Mouse (Mus musculus): ENCODE results near the gene Snrpe.

Snrpe gene

DNA sequence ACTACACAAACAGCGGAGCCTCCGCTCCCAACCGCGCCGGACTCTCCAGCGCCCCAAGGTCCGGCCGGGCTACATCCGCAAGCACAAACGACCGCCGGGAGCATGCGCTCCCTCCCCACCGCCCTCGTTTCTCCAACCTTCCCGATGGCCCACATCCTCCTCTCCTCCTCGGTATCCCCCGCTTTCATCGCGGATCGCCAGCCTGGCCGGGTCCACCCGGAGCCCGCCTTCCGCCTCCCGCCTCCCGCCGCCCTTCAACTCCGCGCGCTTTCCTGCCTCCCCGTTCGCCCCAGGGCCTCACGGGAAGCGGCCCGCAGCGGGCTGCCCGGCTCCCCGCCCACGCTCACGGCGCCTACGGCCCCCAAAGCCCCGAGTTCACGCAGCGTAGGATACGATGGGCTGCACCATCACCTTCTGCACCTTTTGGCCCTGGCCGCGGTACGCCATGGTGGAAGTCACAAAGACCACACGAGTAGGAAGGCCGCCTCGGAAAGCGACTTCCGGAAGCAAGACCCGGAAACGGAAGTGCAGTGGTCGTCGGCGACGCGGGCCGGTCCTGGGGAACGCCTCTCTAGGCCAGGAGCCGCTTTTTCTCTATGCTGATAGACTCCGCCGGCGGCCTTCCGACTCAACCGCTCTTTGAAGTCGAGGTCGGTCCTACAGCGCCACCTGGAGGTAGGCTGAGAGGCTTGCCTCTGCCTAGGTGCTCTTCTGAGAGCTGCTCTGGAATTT lies at the start of gene Snrpe:
Gene Snrpe, minus strand, starts transcription at position 521 of the 732 bp plus-strand sequence.
- peak; percentile 95 to 97 for DNase-seq

DNA sequence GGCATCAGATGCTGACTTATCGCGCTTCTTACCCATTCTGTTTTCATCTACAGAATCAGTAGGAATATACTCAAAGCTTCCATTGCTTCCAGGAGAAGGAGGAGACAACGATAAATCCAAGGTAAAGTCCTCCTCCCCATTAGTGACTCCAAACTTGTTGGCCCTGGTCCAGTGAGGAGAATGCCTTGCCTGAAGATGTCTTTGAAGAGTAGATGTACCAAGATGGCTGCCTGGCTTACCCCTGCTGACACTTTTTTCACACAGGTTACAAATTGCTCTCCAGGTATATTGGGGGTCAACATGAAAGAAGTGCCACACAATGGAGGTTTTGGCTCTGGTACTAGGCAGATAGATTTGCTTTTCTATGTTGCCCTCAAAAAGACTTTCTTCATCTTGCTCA lies 48.8 kb upstream of the Snrpe start:
- DNase-seq: peak in 1 of 2 experiments; percentile 17

DNA sequence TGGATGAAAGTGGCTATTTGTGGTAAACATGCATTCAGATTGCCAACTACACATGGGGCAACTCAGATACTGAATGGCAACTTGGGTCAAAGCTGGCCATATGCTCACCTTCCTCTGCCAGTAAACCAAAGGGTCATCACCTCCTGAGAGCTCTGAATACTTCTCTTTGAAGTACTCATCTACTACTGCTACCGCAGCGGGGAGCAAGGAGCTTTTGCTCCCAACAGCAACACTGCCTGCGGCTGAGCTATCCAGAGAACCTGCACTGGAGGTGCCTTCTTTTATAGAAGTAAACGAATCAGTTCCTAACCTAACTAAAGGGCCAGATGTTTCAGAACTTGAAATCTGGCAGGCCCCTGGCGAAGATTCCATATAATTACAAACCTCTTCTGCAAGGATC lies 46.7 kb upstream of the Snrpe start:
- peak in 1 of 2 experiments; percentile 16 for DNase-seq

DNA sequence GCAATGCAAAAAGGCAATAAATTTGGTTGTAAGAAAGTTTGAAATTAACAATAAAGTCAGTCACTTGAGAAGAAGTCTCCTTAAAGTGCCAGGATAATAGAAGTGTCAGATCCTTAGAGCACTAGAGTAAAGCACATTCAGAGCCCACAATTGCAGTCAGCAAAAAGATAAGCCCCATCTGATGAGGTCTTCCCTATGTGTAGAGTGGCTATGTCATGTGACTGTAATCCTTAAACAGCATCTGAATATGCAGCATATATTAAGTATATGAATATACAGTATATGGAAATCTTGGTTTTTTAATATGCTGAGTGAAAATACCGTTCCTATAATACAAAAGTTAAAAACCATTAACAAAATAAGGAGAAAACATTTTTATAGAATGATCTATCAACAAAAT lies 42.9 kb upstream of the Snrpe start:
- no peak for DNase-seq

DNA sequence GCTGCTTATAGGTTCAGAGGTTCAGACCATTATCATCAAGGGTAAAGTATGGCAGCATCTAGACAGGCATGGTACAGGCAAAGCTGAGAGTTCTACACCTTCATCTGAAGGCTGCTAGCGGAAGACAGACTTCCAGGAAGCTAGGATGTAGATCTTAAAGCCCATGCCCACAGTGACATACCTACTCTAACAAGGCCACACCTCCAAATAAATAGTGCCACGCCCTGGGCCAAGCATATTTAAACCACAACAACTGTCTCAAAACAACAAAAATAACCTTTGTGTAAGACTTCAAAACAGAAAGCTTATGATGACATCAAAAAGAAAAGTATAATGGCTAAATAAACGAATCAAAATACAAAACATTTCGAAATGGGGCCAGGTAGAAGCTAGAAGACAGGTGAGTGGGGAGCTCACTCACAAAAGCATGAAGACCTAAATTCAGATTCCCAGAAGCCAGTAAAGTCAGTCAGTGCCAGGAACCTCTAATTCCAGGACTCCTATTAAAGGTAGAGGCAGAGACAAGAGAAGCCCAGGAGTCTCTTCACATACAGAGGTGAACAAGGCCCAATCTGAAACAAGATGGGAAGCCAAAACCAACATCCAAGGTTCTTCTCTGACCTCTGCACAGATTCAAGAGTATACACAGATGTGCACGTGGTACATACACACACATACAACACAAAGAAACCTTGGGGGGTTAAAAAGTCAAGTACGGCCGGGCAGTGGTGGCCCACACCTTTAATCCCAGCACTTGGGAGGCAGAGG lies 40.4 kb upstream of the Snrpe start:
- DNase-seq: no peak

DNA sequence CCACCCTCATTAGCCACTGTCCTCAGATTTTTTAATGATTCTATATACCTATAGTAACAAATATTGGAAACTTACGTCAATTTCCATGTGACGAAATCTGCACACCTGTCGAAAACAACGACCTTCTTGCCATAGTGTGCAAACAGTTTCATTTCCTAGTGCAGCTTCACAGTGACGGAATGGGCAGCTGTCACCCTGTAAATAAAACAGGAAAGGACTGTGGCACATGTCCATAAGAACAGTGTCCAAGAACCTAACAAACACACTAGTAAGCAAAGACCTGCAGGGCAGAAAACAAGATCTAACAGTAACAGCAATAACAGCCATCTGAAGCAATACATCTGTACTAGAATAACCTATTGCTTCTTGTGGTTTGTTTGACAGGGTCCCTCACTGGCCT lies 35.6 kb upstream of the Snrpe start:
- DNase-seq: no peak

DNA sequence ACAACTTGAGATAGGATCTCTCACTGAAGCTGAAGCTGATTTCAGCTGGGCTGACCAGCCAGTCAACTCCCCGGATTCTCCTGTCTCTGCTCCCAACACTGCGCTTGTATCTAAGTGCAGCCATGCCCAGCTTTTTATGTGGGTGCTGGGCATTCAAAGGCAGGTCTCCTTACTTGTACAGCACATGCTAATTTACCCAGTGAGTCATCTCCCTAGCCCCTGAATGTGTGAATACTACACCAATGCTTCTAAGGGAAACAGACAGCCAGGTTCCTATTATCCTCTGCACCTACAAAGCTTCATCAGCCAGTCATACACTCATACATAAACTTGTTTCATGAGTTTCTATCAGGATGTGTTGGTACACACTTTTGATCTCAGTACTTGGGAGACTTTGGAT lies 31.1 kb upstream of the Snrpe start:
- no peak for DNase-seq

DNA sequence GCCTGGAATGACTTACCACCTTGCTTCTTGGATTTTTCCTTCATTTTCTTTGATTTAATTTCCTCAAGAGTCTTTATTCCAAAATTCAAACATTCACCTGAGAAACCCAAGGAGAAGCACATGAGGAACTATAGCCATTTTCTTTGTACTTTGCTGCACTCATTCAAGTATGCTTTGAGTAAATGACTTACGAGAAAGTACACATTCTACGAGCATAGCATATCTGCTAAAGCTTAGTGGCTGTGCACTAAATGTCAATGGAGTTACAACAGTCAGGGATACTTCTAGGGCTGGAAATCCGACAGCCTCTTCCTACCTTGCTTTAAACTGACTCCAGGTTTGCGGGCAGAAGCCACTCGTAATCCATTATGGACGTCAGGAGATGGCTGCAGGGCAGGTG lies 28.4 kb upstream of the Snrpe start:
- no peak for DNase-seq

DNA sequence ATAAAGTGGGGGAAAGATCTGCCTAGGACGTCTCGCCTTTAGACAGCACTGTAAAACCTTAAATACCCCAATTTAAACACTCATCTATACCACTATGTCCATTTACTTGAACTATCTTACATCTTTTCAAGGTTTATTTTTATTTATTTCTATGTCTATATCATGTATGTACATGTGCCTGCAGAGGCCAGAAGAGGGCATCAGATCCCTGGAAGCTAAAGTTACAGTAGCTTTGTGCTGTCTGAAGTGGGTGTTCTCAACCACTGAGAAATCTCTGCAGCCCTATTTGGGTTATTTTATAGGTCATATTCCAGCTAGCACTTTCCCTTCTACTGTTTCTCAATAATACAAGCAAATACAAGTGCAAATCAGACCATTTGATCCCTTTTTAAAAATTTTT lies 22.1 kb upstream of the Snrpe start:
- no peak for DNase-seq

DNA sequence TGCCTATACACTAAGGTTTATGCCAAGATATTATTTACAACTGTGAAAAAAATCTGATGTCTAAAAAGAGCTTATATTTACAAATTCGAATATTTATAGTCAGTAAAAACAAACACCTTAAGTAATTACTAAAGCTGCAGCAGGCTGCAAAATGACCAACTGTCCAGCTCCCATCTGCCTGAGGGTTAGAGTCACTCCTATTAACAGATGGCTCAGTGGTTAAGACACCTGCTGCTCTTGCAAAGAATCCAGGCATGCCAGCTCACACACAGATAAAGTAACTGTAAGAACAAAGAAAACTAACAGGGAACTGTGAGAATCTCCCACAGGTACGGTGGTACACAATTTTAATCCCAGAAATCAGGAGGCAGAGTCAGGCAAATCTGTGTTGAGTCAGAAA lies 15.0 kb upstream of the Snrpe start:
- peak; percentile 42 to 55 for DNase-seq

DNA sequence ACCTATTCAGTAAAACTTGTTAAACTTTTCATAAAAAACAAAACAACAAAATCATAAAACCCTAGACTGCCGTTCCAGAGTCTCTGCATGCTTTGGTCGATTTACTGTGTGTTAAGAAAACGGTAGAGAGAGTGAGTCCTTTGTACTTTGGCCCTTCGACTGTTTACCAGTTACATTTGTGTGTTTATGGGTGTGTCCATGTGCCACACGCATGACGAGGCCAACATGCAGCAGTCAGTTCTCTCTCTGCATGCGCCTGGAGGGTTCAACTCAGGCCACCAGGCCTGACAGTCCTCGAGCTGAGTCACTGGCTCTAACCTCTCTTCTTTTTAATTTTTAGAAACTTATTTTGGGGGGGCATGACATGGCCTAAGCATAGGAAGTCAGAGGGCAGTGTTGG lies 8.2 kb upstream of the Snrpe start:
- DNase-seq: no peak

DNA sequence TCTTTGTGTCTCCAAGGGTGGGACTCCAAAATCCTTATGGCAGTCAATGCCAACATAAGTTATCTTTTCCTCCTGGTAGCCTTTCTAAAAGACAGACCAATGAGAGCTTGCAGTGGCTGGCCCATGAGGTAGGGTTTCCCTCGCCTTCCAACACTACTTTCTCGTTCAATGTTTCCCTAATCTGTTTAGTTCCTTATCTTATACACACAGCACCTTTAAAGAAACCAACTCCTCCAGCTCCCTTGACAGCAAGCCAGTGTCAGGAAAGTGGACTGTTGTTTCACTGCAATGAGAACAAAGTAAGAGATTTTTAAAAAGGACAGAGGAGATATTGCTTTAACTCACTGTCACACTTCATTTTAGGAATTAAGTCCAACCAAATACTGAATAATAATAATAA lies 7.8 kb upstream of the Snrpe start:
- no peak for DNase-seq

DNA sequence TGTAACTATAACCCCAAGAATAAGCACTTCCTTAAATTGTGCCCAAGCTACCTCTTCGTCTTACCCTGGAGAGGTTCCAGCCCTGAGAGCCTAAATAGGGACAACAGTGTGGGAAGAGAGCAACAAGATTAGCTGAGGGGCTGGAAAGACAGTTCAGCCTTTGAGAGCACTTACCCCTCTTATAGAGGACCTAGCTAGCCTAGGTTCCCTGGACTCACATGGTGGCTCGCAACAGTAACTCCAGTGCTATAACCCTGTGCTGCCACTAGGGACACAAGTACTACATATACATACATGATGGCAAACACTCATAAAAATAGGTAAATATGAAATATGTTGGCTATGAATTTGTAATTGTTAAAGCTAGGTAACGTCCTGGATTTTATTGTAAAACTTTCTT lies 3.7 kb upstream of the Snrpe start:
- no peak for DNase-seq

DNA sequence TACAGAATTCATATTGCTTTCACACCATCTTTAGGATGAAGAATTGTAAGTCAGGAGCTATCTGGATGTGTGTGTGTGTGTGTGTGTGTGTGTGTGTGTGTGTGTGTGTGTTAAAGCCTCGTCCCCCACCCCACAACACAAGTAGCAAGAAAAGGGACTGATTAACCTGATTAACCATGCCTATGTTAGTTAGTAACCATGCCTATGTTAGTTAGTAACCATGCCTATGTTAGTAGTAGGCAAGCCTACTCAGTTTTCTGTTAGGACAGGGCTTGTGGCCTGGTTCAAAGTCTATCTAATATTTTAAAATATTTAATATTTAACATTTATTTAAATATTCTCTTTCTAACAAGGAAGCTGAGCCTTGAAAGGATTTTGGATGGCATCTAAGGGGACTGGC lies 1.3 kb upstream of the Snrpe start:
- DNase-seq: no peak

DNA sequence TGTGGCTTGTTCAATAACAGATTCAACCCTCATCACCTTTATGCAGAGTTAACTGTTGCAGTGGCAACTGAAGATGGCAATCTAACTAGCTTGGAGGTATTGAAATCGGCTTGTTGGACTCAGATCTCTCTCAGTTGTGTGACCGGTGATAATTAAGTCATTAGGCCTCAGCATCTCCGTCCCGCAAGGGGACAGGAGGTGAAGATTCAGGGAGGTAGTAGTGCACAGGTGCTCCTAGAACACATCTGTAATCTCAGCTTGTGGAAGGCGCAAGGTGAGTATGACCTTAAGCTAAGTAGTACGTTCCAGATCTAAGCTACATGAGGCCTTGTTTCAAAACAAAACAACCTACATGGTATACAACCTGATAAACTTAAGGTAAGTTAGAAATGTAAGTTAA lies 510 bp upstream of the Snrpe start:
- DNase-seq: no peak

DNA sequence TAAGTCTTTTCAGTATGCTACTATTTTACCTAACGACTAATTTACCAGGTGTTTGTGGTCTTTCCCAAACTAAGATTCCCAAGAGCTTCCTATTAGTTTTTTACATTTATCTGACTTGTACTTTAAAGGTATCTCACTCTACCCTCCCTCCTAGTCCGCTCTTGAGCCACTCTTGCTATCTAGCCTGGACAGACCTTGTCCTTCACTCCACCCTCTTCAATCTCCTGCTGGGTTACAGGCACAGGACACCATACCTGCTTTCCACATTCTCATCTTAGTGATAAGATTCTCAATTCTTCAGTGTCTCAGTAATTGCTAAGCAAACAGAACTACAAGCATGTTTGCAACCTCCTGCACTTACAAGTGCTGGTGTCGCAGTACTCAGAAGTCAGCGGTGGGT lies 6.9 kb downstream of the Snrpe start:
- DNase-seq: no peak

DNA sequence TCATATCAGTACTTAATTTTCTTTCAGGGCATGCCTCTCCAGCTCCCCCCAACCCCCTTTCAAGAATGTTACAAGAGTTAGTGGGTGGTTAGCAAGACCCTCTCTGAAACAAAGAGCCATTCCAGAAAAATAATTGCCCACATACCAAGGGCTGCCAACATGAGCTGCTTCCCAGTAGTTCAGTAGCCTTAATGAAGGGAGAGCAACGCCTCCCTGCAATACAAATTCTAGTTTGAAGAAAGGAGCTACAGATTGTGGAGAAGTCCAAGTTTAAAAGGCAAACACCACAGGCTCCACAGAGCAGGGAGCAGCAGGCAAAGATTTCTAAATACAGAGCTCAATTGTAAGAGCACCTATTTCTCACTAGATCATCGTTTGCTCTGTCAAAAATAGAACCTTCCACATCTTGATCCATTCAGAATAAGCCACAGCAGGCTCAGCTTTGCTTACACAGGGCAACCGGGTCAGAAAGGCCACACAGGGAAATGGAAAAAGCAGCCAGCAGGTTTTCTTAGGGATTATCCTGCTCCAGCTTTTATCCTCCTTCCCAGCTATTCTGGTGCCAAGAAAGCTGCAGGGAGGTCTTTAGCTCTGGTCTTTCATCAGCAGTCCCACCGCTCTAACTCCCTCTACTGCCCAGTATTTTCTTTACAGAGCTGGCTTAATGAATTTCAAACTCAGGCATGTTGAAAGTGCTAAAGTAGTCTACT lies 13.6 kb downstream of the Snrpe start:
- DNase-seq: no peak

DNA sequence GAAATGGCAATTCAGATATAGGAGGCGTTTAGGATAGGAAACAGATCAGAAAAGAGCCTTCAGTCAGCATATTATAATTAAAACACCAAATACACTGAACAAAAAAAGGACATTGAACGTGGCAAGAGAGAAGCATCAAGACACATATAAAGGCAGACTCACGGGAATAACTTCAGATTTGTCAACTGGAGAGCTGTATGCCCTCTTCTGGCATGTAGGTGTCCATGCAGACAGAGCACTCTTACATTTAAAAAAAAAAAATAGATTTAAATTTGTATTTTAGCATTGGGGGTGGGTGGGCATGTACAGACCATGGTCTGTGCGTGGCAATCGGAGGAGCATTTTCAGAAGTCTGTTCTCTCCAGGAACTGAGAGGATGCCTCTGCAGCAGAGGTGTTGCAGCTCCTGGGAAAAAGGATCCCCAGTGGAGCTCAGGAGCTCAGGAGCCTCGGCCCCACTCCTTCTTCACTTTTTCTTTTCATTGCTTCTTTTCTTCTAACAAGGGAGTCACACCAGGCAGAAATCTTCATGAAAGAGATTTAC lies 24.0 kb downstream of the Snrpe start:
- no peak for DNase-seq

DNA sequence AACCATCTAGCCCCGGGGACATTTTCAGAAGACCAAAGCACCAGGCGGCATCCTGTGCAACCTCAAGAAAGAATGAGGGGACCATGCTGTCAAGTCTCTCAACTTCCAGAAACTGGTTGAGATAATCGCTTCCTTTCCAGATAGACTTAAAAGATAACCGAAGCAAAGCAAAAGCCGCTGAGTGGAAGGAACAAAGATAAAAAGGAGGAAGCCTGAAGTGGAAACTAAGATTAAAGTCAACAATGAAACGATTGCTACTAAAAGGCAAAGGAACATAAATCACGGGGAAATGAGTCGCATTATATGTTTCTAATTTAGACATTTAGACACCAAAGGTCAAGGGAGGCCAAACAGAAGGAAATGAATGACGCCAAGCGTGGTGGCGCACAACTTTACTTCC lies 38.8 kb downstream of the Snrpe start:
- DNase-seq: no peak

Measured in cerebellum, postnatal 36 days (tissue).